Mouse (Mus musculus) lung, postnatal 10 days (tissue): ENCODE data around the gene Ppp3ca.
A peak's percentile ranks its signal among the peaks of the same experiment; 100 is the strongest.

Experiments
- DNase-seq: peaks from one replicate; pipeline ENCODE4 v3.0.0; 2021

Ppp3ca gene

DNA sequence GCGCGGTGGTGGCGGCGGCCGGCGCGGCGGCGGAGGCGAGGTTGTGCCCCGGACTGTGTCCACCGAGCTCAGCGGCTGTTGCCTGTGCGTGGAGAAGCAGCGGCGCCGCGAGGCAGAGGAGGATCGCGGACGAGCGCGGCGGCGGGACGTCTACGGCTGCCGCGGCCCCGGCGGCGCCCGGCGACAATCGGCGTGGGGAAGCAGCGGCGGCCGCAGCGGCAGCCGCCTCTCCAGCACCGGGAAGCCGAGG lies at the start of gene Ppp3ca:
Ppp3ca (plus strand) TSS at position 15 of the 250 bp plus-strand sequence.
- DNase-seq, result no peak

DNA sequence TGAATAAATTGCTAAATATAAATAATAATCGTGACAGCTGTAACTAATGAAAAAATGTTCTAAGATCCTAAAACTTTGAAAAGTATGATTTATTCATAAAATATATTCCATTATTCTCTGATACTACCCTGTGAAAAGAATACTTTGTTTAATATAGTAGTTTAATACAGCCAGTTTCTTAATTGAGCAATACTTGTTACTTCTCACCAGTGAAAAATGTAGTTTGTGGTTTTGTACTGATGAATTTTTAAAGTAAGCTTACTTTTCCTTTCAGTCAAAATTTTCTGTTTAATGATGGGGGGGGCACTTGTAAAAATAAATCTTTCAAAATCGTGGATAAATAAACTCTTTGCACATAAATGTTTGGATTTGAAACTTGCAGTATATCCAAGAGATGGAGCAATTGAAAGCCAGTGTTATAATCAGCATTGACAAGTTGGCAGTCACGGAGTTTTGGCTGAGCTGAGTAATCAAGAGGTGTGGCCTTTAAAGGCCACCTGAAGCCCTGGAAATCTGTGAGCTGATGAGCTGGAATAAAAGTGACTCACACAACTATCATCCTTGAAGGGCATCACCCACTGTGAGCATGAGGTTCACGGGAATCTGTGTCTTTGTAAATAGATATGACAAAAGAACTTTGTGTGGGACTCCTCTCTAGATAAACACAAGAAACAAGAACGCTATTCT lies 29.2 kb upstream of the Ppp3ca start:
- DNase-seq, result no peak

DNA sequence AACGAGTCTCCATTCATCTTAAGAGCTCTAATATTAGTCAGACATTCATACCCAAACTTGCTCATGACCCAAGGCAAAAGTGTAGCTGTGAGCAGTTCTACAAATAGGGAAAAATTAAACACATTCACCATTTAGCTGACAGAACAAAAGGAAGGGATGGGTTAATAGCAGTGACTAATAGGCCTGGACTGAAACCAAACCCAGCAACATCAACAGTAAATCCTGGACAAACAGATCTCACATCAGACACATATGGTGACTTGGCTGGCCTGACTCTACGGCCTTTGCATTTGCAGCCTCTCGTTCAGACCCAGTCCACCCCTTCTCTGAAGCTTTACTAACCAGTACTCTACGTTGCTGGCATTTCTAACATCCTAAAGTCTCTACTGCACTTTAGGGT lies 19.0 kb upstream of the Ppp3ca start:
- DNase-seq, result no peak

DNA sequence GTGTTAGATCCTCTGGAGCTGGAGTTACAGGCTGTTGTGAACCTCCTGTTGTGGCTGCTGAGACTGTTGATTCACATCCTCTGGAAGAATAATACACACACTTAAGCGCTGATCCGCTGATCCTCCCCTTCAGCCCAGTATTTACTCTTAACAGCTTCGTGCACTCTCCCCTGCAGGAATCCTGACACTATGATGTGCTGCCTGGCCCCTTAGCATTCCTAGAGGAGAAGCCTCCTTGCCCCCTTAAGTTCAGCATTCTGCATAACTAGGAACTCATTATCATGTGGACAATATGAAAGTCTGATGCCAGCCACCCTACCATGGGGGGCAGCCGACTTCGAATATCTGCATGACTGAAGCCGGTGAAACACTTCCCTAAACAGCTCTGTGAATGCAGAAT lies 18.4 kb upstream of the Ppp3ca start:
- no peak for DNase-seq

DNA sequence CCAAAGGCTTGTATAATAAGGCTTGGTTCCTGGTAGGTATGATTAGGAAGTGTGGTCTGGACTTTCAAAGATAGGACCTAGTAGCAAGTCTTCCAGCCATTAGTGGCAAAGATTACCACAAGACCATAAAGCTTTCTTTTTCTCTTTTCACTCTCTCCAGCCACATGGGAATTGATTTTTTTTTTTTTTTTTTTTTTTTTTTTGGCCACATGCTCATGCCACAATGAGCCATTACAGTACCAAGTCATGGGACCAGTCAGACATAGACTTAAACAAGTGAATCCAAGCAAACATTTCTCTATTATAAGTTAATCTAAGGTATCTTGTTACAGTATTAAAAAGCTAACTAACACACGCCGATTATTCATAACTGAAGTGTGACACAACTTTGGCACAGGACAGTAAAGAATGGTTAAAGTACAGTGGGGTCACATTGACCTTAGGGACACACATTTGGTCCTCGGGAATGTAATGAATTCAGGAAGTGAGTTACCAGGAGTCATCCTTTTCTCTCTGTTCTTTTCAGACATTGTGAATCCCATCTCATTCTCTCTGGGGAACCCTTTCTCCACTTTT lies 13.4 kb upstream of the Ppp3ca start:
- DNase-seq, result no peak

GRCm38 (mm10) chr3:136658681-136659080 lies 11.2 kb upstream of the Ppp3ca start:
- DNase-seq, result no peak

GRCm38 (mm10) chr3:136665119-136665518 lies 4.8 kb upstream of the Ppp3ca start:
- DNase-seq, result no peak

- DNase-seq, result peak; percentile 56
Measured at GRCm38 (mm10) chr3:136668072-136668471, 1.9 kb upstream of the Ppp3ca start.

DNA sequence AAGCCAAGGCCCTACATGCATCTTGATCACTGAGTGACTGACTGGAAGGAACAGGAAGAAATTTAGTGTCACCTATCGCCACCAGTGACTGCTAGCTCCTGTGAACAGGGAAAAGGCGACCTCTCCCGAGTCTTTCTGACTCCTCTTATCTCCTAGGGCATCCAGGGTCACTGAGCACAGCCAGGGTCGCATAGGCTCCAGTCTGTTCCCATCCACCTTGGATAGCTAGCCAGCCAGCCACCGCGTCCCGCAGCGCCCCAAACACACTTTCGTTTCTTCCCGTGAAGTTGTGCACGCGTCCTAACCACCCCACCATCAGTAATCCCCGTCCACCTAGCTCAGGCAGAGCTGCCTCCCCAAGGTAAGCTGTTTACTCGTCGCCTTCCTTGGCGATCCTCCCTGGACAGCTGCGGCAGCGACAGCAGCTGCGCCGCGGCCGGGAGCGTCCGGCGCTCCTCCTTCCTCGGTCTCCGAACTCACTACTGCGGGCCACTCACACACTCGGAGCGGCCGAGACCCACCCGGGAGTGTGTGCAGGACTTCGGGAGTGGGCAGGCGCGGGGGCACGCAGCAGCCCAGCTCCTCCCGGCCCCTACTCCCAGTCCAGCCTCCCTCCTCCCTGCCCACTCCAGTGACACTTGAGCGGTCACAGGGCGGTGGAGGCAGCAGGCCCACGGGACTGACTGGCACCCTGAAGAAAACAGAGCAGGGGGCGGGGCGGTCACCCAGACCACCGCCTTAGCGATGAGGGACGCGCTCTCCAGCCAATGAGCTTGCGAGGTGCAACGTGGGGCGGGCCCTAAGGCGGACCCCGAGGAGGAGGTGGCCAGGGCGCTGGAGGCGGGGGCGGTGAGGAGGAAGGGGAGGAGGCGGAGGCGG lies 454 bp upstream of the Ppp3ca start:
- peak; percentile 100 for DNase-seq

DNA sequence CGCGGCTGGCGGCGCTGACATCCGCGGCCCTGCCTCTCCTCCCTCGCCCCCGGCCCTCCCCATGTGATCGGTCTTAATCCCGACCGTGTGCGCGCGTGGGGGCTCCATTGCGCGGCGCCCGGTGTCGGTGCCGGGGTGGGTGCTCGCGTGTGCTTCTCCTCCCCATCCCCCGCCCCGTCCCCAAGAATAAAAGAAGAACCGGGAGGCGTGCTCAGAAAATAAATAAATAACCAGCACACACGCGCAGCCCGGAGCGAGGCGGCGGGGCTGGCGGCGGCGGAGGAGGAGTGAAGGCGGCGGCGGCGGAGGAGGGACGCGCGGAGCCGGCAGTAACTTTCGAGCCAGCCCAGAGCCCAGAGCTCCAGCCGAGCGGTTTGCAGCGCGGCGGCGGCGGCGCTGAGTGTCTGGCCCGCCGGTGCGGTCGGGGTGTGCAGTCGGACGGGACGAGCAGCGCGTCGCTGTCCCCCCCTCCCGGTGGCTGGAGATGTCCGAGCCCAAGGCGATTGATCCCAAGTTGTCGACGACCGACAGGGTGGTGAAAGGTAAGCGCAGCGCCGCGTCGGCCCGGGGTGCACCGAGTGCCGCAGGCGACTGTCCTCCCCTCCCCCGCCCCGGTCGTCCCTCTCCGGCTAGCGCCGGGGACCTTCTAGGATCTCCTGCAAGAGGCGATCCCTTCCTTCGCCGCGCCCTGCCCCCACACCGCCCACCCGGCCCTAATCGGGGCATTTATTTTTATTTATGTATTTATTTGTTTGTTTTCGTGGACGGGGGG lies 622 bp downstream of the Ppp3ca start:
- peak; percentile 70 for DNase-seq

- DNase-seq, result peak; percentile 91
Measured at GRCm38 (mm10) chr3:136671161-136671939, 1.4 kb downstream of the Ppp3ca start.

DNA sequence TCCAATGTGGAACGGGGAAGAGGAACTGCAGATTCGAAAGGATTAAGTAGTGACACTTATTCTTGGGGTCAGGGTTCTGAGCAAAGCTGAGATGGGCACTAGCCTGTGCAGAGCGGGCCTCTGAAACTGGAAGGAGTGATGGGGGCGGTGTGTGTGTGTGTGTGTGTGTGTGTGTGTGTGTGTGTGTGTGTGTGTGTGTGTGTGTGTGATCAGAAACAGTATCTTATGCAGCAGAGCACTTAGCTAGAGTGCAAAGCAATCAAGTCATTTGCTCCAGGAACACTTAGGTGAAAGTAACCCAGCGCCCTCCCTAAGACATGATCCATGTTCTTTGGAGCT lies 2.0 kb downstream of the Ppp3ca start:
- peak; percentile 39 for DNase-seq

GRCm38 (mm10) chr3:136672870-136673269 lies 2.9 kb downstream of the Ppp3ca start:
- DNase-seq, result no peak

DNA sequence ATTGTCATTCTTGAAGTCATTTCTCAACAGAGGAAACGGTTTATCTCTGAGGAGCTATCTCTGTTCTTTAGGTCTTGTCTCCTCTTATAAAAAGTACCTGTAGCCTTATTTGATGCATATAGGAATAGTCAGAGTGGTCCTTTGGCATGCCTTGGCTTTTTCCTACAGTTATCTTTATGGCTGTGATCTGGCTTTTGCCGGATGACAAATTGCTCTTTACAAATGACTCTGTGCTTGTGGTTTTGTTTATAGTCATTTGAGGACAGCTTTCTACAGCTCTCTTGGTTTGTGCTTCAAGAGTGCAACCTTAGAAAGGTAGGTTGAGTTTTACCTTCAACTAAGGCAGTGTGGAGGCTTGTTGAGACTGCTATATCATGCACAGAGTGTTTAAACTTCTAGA lies 3.4 kb downstream of the Ppp3ca start:
- DNase-seq, result no peak

DNA sequence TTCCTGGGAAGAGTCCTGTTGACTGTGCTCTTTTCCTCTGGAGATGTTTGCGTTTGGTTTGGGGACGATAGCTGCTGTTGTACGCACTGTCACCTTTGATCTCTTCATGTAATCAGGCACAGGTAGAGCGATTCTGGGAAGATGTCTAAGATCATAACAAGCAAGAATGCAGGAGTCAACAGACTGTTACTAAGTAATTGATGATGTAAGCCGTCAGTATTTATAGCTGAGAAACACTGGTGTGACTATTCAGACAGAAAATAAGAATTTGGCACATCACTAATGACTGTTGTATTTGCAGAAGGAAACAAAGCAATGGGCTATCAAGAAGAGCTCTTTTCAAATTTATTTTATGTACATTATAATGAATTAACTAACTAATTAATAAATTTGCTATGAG lies 4.6 kb downstream of the Ppp3ca start:
- DNase-seq, result no peak

- no peak for DNase-seq
Measured at GRCm38 (mm10) chr3:136676991-136677390, 7.1 kb downstream of the Ppp3ca start.

- DNase-seq, result peak; percentile 23
Measured at GRCm38 (mm10) chr3:136678386-136678785, 8.5 kb downstream of the Ppp3ca start.

DNA sequence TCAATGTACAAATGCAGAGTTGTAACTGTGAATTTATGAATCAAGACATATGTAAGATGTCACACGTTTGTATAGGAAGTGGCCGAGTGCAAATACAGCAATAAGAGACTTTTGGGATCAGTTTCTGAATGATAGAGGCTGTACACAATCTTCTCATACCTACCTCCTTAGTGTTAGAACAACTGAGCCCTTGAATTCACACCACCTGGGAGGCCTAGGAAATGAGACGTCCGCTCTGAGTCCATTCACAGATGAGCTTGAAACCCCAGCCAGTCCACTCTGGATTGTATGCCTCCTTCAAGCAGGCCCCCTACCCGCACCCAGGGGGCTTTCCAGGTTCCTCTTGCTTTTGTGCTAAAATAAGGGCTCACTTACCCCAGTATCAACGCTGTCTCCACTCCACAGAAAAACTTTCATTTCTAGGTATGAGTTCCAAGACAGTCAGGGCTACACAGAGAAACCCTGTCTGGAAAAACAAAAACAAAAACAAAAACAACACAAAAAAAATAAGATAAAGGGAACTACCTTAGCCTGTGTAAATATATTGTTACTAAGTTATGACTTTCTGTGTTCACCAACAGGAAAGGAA lies 10.1 kb downstream of the Ppp3ca start:
- no peak for DNase-seq

GRCm38 (mm10) chr3:136682242-136682641 lies 12.3 kb downstream of the Ppp3ca start:
- no peak for DNase-seq

GRCm38 (mm10) chr3:136684191-136684958 lies 14.5 kb downstream of the Ppp3ca start:
- peak; percentile 24 for DNase-seq

- no peak for DNase-seq
Measured at GRCm38 (mm10) chr3:136686429-136686828, 16.5 kb downstream of the Ppp3ca start.
